Mouse (Mus musculus) retina, postnatal 7 days (tissue): ENCODE measurements around the gene Siah2.

Experiments used
- DNase-seq: peaks from one replicate; pipeline ENCODE4 v3.0.0-alpha.2; 2012; ENCODE audit warnings: low read depth, low spot score

Siah2 gene

DNA sequence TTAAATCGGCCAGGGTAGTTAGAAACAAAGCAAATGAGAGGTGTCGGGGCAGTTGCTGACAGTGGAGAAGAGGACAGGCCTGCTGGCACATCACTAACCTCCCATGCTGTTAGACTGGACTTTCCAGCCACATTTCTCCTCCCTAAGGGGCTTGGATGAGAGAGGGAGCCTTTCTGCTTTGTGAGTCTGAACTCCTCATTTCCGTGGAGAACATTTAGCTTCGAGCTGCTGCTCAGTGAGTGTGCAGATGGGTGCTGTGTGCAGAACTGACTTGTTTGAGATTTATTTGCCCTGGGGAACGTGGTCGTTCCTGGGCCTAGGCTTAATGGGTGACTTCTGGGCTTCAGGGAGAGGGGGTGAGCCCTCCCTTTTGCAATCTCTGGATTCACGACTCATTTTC, 3.3 kb upstream of the Siah2 start:
- DNase-seq, result no peak

DNA sequence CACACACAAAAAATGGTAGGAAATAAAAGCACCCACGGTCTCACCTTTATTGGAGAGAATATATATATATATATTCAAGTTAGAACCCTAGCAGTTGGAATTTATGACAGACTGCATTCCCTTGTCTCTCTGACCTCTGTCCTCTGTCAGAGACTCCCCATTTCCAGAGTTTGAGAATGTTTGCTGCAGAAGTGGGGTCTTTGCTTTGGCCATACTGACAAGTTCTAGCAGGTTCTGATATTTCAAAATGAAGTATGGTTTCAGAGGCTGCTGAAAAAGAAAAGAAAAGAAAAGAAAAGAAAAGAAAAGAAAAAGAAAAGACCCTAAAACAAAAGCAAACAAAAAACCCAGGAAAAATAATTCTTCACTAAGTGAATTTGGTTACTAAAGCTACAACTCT, 2.8 kb upstream of the Siah2 start:
- DNase-seq, result no peak

GRCm38 (mm10) chr3:58693331-58693730, 1.1 kb upstream of the Siah2 start:
- DNase-seq, result no peak

DNA sequence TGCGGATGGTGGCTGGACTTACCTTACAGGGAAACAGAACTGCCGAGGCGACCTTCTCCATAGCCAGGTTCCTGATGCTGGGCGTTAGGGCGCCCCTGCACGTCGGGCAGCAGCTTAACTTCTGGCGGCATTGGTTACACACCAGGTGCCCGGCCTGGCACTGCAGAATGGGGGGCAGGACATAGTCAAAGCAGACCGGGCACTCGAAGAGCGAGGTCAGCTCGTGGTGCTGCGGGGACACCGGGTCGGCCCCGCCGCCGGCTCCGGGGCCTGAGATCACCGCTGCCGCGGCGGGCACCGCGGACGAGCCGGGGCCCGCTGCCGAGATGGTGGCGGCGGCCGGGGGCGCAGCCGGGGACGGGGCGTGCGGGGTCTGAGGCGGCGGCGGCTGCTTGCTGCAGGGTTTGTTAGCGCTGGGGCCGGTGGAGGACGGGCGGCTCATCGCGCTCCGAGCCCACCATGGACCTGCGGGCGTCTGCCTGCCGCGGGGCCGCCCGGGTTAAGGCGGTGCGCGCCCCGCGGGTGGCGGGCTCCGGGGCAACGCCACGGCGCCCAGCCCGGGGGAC, 743 bp downstream of the Siah2 start:
- peak; percentile 24 for DNase-seq

DNA sequence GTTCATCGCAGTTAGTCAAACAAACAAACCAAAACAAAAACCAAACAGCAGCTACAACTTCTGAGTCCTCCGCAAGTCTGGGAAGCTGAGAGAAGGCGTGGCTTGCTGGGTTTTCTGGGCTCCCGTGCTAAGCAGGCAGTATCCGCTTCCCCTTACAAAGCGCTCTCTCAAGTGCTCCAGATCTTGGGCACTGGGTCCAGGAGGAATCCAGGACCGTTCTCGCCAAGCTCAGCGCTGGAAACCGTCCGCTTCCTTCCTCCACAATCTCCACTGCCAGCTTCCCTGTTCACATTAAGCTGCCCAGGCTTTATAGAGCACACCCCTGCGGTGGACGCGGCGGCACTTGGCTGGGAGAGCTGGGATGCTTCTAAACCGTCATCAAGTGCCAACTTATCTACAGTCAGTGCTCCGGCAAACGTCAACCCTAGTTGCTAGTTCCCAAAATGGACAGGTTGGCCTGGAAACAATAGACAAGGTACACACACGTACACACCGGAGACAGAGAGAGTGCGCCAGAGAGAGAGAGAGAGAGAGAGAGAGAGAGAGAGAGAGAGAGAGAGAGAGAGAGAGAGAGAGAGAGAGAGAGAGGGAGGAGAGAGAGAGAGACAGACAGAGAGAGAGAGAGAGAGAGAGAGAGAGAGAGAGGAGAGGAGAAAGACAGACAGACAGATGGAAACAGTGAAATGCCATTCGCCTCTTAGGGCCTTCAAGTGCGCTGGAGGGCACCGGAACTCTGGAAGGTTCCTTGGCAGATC, 1.4 kb downstream of the Siah2 start:
- peak; percentile 47 for DNase-seq

- no peak for DNase-seq
Observed at GRCm38 (mm10) chr3:58689721-58690120, 2.5 kb downstream of the Siah2 start.

DNA sequence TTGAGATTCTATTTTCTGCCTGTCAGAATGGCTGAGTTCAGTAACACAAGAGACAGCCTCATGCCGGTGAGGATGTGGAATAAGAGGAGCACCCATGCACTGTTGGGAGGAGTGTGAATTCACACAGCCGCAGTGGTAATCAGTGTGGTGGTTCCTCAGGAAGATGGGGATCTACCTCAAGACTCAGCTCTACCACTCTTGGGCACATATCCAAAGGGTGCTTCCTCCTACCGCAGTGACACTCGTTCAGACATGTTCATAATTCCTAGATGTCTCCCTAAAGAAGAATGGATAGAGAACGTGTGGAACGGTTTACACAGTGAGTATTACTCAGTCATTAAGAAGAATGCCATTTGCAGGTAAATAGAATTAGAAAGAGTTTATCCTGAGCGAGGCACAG, 3.1 kb downstream of the Siah2 start:
- no peak for DNase-seq

DNA sequence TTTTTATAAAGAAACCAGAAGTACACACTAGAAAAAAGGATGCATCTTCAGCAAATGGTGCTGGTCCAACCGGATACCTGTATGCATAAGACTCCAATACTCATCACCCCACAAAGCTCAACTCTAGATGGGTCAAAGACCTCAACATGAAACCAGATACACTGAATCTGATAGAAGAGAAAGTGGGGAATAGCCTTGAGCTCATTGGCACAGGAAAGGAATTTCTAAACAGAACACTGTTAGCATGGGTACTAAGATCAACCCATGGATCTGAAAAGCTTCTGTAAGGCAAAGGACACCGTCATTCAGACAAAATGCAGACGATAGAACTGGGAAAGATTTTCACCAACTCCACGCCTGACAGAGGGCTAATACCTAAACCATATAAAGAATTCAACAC, 3.6 kb downstream of the Siah2 start:
- DNase-seq, result no peak

- DNase-seq, result no peak
Observed at GRCm38 (mm10) chr3:58686922-58687284, 5.3 kb downstream of the Siah2 start.

- DNase-seq, result no peak
Observed at GRCm38 (mm10) chr3:58686206-58686921, 5.8 kb downstream of the Siah2 start.

- no peak for DNase-seq
Observed at GRCm38 (mm10) chr3:58685396-58685795, 6.8 kb downstream of the Siah2 start.

- DNase-seq, result no peak
Observed at GRCm38 (mm10) chr3:58683346-58683745, 8.9 kb downstream of the Siah2 start.

- no peak for DNase-seq
Observed at GRCm38 (mm10) chr3:58682336-58682735, 9.9 kb downstream of the Siah2 start.

DNA sequence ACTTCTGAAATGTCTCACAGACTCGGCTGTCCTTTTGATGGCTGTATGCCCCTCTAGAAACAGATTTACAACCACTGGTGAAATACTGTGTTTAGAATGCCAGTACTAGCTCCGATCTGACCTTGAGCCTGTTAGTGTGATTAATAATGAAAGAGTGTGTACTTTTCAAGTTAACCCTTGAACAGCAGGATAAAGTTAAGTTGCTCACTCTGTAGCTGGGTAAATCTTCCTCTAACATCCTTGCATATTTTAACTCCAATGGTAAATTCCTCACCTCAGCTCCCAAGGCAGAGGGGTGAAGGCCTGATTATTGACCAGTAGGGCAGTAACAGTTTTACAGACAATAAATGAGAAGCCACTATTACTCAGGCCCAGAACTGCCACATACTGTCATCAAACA, 10.4 kb downstream of the Siah2 start:
- no peak for DNase-seq

- DNase-seq, result no peak
Observed at GRCm38 (mm10) chr3:58680943-58681637, 11.1 kb downstream of the Siah2 start.

DNA sequence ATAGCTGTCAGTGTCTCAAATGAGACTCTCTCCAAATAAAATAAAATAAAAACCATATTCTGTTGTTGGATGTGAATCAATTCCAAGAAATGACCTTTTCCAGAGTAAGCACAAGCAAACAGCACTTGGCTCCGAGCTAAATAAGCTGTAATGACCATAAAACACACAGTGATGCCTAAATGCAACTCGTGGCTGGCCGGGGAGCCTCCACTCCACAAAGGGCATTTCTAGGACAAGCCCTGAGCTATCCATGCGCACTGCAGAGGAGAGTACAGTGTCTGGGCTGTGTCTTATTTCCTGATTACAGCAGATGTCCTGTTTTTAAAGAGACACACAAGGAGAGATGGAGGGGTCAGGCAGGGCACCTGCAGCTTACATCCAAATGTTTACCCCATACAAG, 12.2 kb downstream of the Siah2 start:
- DNase-seq, result no peak

DNA sequence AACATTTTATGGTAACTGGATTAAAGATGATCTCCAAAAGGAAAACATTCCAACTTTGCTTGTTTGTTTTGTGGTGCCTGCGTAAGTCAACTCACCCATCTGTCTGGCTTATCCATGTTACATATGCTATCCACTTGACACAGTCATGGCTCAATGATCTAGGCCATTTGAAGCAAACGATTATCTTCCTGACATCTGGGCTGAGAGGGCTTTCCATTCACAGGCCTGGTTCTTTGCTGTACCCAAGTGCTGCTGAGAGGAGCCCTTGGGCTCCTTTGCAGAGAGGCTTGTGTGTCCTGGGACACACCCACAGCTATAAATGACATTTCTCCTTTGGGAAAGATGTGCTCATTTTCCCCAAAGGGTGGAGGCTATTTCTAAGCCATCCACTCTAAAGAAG, 13.3 kb downstream of the Siah2 start:
- peak; percentile 28 for DNase-seq

DNA sequence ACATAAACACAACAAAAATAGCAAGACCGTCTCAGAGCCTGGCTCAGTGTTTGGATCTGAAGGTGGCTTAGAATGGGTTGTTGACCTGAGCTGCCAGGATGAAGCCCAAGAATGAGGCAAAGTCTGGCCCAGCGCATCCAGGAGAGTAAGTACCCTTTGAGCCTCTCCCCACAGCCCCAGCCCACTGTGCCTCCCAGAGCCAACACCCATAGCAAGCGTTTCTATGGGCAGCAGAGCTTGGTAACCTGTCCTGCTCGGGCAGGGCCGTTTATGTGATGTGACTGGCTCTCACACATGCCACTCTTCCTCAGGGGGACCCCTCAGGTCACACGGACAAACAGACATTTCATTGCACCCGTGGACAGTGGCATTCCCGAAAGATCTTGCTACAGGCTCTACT, 13.8 kb downstream of the Siah2 start:
- no peak for DNase-seq

DNA sequence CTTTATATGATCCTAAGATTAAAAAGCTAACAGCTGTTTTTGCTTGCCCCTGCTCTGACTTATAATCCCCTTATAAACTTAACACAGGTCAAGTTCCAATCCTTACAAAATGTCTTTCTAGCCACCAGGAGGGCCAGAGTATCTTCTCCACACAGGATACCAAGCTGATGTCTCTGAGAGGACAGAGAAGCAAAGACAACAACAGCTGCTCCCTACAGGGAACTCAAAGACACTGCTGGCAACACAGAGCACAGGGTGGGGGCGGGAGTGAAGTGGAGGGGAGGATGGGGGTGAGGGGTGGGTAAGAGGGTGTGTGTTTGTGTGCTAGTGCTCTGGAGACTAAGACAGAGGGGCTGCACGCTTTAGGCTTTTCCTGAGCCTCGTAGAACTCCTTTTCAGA, 14.6 kb downstream of the Siah2 start:
- DNase-seq, result no peak

DNA sequence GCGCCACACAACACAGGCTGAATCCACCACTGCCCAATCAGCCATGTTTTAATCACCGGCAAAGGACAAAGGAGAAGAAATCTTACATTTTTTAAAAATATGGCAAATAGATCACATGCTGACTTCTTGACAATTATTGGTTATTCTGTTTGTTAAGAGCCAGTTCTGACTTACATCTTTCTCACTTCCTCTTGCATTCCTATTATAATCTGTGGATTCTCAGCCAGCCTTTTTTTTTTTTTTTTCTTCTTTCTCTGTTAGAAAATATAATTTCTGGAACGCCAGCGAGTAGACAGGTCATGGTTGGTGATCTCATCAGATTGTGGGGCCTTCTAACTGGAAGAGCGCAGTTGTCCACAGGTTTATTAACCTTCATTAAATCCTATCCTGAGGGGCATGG, 18.9 kb downstream of the Siah2 start:
- no peak for DNase-seq

DNA sequence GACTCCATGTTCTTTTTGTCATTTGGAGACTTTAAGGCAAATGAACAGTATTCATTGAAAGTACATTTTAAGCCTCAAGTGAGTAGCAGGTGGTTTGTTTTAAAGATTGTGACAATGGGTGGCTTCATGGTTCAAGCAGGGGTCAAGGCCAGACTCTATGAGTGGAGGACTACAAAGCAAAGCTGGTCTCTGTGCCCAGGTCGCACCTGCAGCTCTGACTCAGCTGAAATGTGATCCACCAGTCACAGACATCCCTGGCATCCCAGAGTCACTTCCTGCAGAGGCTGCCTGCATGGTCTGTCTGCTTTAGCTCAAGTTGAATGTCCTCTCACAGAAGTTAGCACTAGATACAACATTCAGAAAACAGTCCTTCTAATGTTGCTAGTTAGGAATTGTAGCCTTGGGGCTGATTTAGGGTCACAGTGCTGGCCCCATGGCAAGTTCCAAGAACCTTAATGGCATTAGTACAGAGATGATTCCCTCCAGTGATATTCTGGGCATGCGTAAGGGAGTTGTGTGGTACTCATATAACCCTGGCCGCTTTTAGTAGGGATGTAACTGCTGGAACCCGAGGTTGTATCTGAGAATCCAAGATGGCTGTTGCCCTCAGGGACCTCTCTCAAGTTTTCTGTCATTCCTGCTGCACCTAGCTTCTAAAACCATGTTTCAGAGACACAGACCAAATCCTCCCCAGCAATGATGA, 19.6 kb downstream of the Siah2 start:
- no peak for DNase-seq
